Mouse (Mus musculus): ENCODE results near the gene Pkd1l1. TPM values are rescaled to one million over a fixed set of nuclear protein-coding genes. Genes with fewer than 3 reads are reported as not detected.

Gene Pkd1l1
- polyA plus RNA-seq, 1 experiment from 2014 or later, result 0.45 TPM

DNA sequence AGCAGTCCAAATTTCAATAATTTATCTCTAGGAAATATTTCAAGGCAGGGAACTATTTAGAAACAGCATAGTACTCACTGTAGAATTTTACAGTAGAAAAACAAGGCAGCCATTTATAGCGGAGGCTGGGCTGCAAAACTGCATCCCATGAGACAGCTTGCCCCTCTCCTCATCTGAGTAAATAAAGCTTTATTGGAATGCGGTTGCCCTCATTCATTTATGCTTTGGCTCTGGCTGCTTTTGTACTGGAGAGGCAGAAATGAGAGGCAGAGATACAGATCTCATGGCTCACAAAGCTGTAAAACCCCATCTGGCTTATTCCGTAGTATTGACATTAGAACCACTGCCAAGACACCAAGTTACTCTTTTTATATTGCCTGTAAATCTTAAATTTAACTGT, 193.6 kb downstream of the Pkd1l1 start:
- no peaks in the 10 kb centered on the region for H3K36me3 ChIP-seq (ENCODE audit: control insufficient read depth, insufficient read depth, low read length)
- 74% methylated on average over 3 of the region's 3 CpGs for WGBS
- no peak overlapping the region for H3K4me2 ChIP-seq (ENCODE audit: low read length)
- H3K4me1 ChIP-seq (ENCODE audit: control insufficient read depth, insufficient read depth, low read length), result no peaks in the 10 kb centered on the region
- H3K27me3 ChIP-seq (ENCODE audit: control insufficient read depth, insufficient read depth, low read length), result no peaks in the 10 kb centered on the region
- ATAC-seq (ENCODE audit: low FRiP score, low TSS enrichment) (no peak), DNase-seq (peak; percentile 27)
- no peak overlapping the region for H3K27ac ChIP-seq (replicated peaks; ENCODE audit: low read depth, low read length)
- H3K9me3 ChIP-seq (ENCODE audit: control insufficient read depth, low read length), result no peaks in the 10 kb centered on the region
- H3K4me3 ChIP-seq (replicated peaks; ENCODE audit: low read depth, low read length), result no peak overlapping the region
- no peak overlapping the region for H3K9ac ChIP-seq (replicated peaks; ENCODE audit: low read length)

Other genes with a start within 250 kb of the Pkd1l1 start
- 11.1 and 11.9 TPM in 2 replicates for gene Hus1, start 37.9 kb upstream of the Pkd1l1 start, polyA plus RNA-seq (2014; fragmentation: Nextera tagmentation; extraction: Ambion mirVana)
- gene Gm11992, start 75.3 kb upstream of the Pkd1l1 start, polyA plus RNA-seq (2014; fragmentation: Nextera tagmentation; extraction: Ambion mirVana), result 0.97 and 1.2 TPM in 2 replicates
- 0.39 TPM in 1 of 2 replicates, not detected in the other for gene Sun3, start 75.7 kb upstream of the Pkd1l1 start, polyA plus RNA-seq (2014; fragmentation: Nextera tagmentation; extraction: Ambion mirVana)
- 2.3 and 3.2 TPM in 2 replicates for gene Upp1, start 144.8 kb upstream of the Pkd1l1 start, polyA plus RNA-seq (2014; fragmentation: Nextera tagmentation; extraction: Ambion mirVana)
- gene Abca13, start 218.7 kb upstream of the Pkd1l1 start, polyA plus RNA-seq (2014; fragmentation: Nextera tagmentation; extraction: Ambion mirVana), result 0.03 and 0.18 TPM in 2 replicates